Mouse (Mus musculus) lung, postnatal 10 days (tissue): Measurements from ENCODE around the gene Scaper.

Source experiments
- DNase-seq: peaks from one replicate; pipeline ENCODE4 v3.0.0; 2021

The Scaper gene

DNA sequence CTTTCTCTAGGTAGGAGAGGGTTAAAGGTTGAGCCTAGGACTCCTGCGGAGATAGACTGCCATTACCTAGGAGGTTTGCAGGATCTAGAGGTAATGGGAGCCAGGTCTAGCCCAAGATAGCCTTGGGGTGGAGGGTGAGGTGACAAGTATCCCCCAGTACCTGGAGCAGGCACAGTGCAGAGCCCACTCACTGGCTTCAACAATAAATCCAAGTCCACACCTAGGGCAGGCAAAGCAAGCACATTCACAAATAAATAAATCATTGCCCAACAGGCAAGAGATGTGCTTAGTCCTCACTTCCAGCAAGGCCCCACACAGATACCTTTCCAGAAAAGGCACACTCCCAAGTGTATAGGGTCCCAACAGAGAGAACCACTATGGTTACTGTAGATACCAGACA, 398.9 kb downstream of the Scaper start:
- DNase-seq = no peak

DNA sequence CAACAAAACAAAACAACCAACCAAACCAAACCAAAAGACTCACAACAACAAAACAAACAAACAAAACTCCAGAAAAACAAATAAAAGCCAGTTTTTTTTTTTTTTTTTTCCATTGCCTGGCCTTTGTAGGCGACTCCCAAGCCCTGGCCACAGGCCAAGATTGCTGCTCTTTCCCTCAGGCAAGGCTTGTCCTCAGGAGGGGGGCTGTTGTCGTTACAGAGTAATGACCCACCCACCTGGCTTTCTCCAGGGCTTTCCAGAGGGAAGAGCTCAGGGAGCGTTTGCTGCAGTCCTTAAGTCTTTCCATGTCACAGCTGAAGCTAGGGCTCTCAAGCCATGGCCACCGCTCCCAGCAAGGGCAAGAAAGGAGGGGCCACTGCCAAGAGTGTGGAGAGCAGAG, 399.5 kb downstream of the Scaper start, which contains the start of gene Isl2:
Gene Isl2, plus strand, starts transcription at position 296 of the 400 bp plus-strand sequence.
- peak; percentile 23 for DNase-seq

GRCm38 (mm10) chr9:55535907-55536306, 402.0 kb downstream of the Scaper start:
- peak; percentile 84 for DNase-seq

DNA sequence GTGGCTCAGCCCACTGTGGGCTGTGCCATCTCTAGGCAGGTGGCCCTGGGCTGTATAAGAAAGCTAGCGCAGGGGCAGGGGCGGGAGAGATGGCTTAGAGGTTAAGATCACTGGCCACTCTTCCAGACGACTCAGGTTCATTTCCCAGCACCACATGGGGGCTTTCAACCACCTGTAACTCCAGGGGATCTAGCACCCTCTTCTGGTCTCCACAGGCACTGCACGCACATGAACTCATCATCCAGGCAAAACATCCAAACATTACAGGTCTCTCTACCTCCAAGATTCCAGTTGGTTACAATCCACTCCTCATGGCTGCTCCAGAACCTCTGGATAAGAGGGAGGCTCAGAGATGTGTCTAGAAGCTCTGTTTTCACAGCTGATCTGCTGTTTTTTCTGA, 412.2 kb downstream of the Scaper start:
- DNase-seq = no peak

DNA sequence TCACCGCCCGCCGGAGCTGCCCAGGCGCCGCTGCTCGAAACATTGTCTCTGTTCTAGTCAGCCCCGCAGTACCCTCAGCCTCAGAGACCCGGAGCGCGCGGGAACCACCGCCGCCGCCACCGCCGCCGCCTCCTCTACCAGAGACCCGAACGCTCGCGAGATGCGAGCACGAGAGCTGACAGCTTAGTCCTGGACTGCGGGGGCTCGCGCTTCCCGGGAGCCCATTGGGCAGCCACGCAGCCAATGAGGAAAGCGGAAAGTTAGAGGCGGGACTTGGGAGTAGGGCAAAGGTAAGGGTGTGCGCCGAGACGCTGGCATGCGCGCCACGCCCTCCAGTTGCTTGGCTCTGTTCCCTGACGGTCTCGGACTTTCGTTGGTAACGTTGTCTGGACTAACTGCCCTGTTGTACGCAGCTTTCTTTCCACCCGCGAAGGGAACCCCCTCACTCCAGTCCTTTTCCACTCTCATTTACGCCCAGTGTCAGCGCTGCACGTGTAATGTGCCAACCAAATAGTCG, 425.8 kb downstream of the Scaper start, which contains the start of gene Etfa:
Gene Etfa, minus strand, starts transcription at position 217 of the 517 bp plus-strand sequence.
- DNase-seq = peak; percentile 98

GRCm38 (mm10) chr9:55511521-55511993, 426.4 kb downstream of the Scaper start:
- DNase-seq = peak; percentile 72

GRCm38 (mm10) chr9:55510651-55511235, 427.2 kb downstream of the Scaper start:
- DNase-seq = no peak

DNA sequence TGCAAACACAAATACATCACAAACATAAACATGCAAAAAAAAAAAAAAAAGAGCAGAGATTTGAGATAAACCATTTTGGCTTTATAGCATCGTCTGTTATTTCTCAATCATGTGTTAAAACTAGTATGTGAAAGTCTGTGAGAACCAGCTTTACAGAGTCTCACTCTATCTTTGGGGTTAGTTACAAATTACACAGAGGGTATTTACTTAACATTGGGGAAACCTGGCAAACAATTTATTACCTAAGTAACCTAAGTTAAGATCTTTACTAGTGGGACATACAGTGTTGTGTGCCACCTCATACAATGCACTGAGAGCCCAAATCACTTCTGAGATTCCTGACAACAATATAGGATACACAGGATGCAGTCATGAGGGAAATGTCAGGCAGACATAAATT, 428.2 kb downstream of the Scaper start:
- DNase-seq = no peak

GRCm38 (mm10) chr9:55508701-55509100, 429.2 kb downstream of the Scaper start:
- no peak for DNase-seq

- DNase-seq = peak; percentile 66
Measured at GRCm38 (mm10) chr9:55507922-55508321, 430.0 kb downstream of the Scaper start.
